Mouse (Mus musculus): Measurements from ENCODE around the gene C1qtnf9. TPM values are rescaled to one million over a fixed set of nuclear protein-coding genes. Genes with fewer than 3 reads are reported as not detected.

The C1qtnf9 gene
- polyA plus RNA-seq, 1 experiment: 2.0 TPM

DNA sequence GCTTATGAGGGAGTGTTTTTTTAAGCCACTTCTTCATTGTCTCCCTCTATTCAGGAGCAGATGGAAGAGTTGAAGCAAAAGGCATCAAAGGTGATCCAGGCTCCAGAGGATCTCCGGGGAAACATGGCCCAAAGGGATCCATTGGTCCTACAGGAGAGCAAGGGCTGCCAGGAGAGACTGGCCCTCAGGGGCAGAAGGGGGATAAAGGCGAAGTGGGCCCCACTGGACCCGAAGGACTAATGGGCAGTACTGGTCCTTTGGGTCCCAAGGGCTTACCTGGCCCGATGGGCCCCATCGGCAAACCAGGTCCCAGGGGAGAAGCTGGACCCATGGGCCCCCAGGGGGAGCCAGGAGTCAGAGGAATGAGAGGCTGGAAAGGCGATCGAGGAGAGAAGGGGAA lies 11.3 kb downstream of the C1qtnf9 start:
- no peak for DNase-seq
- no peaks in the 10 kb centered on the region for H3K27me3 ChIP-seq (replicated peaks; ENCODE audit: control insufficient read depth, insufficient read depth, low read length)
- no peaks in the 10 kb centered on the region for H3K36me3 ChIP-seq (ENCODE audit: control insufficient read depth, insufficient read depth, low read length)
- no peaks in the 10 kb centered on the region for H3K4me1 ChIP-seq (ENCODE audit: control insufficient read depth, insufficient read depth, low read length)
- WGBS: 92% methylated on average over 7 of the region's 7 CpGs
- no peak overlapping the region for H3K27ac ChIP-seq (ENCODE audit: insufficient read depth, low read depth, low read length)
- no peak for TF ChIP-seq POLR2A (IDR thresholded peaks at IDR 0.05; ENCODE audit: low read depth, low read length)
- TF ChIP-seq CTCF (conservative IDR thresholded peaks at IDR 0.05; ENCODE audit: insufficient read depth, insufficient read length, low read depth, low read length): no peak
- H3K4me3 ChIP-seq (ENCODE audit: insufficient read depth, low read depth, low read length): no peak overlapping the region

DNA sequence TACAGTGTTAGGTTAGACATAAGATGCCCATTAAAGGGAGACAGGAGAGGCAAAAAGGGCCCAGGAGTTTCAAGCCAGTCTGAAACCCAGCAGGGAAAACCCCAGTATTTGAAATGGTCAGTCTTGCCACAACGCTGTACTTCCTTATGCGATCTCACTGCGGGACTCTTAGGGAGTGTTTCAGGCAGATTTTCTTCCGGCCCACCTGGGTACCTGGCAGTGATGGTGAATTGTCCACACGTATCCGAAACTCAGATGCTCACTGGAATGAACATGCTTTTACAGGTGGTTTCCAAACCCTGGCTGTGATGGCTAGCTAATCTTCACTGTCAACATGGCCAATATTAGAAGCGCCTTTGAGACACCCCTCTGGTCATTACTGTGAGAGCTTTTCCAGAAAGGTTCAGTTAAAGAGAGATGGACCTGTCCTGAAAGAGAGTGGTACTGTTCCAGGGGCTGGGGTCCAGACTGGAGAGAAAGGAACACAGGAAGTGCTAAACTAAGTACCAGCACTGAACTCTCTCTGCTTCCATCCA lies 14.3 kb downstream of the C1qtnf9 start:
- TF ChIP-seq POLR2A (IDR thresholded peaks at IDR 0.05; ENCODE audit: low read depth, low read length) (no peak), CTCF (conservative IDR thresholded peaks at IDR 0.05; ENCODE audit: insufficient read depth, insufficient read length, low read depth, low read length) (no peak)
- 49% methylated on average over 7 of the region's 7 CpGs for WGBS
- H3K4me1 ChIP-seq (ENCODE audit: control insufficient read depth, insufficient read depth, low read length): no peaks in the 10 kb centered on the region
- DNase-seq: no peak
- no peak overlapping the region for H3K4me3 ChIP-seq (ENCODE audit: insufficient read depth, low read depth, low read length)
- H3K27ac ChIP-seq (ENCODE audit: insufficient read depth, low read depth, low read length): no peak overlapping the region
- no peaks in the 10 kb centered on the region for H3K36me3 ChIP-seq (ENCODE audit: control insufficient read depth, insufficient read depth, low read length)
- H3K27me3 ChIP-seq (replicated peaks; ENCODE audit: control insufficient read depth, insufficient read depth, low read length): no peaks in the 10 kb centered on the region

DNA sequence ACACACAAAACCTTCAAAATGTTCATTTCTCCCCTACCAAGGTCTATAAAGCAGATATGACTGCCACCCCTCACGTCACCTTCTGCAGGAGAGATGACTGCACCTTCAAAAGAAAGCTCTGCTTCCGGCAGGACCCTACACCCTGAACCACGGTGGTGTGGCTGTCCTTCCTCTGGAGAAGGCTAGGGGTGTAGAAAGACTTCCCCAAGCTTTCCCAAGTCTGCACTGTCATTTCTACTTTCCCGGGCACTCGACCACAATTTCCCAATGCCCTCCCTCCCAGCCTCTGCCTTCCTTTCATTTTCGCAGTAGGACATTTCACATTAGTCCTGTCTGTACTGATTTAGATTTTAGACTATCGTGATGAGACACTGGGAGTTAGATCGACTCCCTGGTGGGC lies 15.3 kb downstream of the C1qtnf9 start:
- Histone ChIP-seq H3K4me3 (ENCODE audit: insufficient read depth, low read depth, low read length) (no peak overlapping the region), H3K27ac (ENCODE audit: insufficient read depth, low read depth, low read length) (no peak overlapping the region), H3K27me3 (replicated peaks; ENCODE audit: control insufficient read depth, insufficient read depth, low read length) (no peaks in the 10 kb centered on the region), H3K36me3 (ENCODE audit: control insufficient read depth, insufficient read depth, low read length) (no peaks in the 10 kb centered on the region), H3K4me1 (ENCODE audit: control insufficient read depth, insufficient read depth, low read length) (no peaks in the 10 kb centered on the region)
- TF ChIP-seq CTCF (conservative IDR thresholded peaks at IDR 0.05; ENCODE audit: insufficient read depth, insufficient read length, low read depth, low read length) (no peak), POLR2A (IDR thresholded peaks at IDR 0.05; ENCODE audit: low read depth, low read length) (no peak)
- no peak for DNase-seq
- WGBS: 47% methylated on average over 8 of the region's 8 CpGs

DNA sequence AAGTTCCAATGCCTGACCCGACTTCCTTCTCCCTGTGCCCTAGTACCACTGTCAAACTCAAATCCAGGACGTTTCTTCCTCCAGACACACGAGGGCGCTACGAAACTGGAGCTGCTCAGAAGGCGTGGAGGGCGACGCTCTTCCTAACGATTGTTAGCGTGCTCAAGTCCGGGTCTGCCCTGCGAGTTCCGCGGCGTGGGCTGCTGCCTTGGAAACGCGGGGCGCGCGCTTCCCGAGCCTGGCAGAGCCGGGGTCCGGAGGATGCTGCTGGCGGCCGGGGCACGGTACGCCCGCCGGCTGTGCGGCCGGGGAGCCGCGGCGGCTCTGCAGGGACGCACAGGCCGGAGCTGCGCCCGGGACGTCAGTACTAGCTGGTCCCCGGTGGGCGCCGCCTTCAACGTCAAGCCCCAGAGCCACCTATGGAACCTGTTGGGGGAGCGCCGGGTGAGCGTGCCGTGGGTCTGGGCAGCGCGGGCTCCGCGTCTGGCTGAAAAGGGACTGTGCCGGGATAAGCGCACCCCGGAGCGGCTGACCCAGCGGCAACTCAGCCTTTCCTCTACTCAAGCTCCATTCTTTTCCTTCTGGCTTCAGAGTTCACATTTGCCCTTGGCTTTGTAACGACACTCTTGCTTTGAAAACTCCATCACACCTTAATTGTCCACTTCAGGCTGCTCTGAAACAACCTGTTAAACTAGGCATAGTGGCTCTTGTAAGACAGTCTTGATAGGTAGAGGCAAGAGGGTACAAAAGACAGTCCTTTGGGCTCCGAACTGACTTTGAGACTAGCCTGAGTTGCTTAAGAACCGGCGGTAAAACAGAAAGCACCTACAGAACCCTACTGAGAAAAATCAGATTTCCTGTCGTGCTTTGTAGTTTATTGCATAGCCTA lies 16.7 kb downstream of the C1qtnf9 start, which contains the start of gene Mipep:
Mipep (plus strand) TSS at position 147 of the 889 bp plus-strand sequence.
- TF ChIP-seq CTCF (conservative IDR thresholded peaks at IDR 0.05; ENCODE audit: insufficient read depth, insufficient read length, low read depth, low read length): peak; percentile 98
- TF ChIP-seq POLR2A (IDR thresholded peaks at IDR 0.05; ENCODE audit: low read depth, low read length): peak; percentile 26
- peak; percentile 92 for DNase-seq
- Histone ChIP-seq H3K4me3 (ENCODE audit: insufficient read depth, low read depth, low read length) (peak within 1 kb of the TSS; percentile 93), H3K4me1 (ENCODE audit: control insufficient read depth, insufficient read depth, low read length) (no peaks in the 10 kb centered on the region), H3K36me3 (ENCODE audit: control insufficient read depth, insufficient read depth, low read length) (no peaks in the 10 kb centered on the region), H3K27ac (ENCODE audit: insufficient read depth, low read depth, low read length) (no peak within 1 kb of the TSS), H3K27me3 (replicated peaks; ENCODE audit: control insufficient read depth, insufficient read depth, low read length) (no peaks in the 10 kb centered on the region)
- WGBS: 1% methylated on average over 61 of the region's 61 CpGs

DNA sequence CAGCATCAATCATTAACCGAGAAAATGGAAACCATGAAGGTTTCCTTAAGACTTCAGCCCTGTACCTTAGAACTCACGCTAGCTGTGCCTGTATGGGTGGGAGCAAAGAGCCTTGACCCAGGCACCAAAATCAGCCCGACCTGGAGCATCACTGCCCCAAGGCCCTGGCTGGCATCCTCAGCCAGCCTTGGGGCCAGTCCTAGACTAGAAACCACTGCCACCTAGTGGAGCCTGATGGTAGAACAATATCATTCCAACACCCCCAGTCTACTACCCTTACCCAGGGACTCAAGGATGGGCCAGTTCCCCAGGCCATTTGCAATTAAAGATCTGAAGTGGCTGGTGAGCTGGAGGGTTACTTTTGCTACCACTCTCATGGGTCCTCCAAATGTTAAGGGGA lies 22.2 kb downstream of the C1qtnf9 start:
- DNase-seq: peak; percentile 54
- Histone ChIP-seq H3K27ac (ENCODE audit: insufficient read depth, low read depth, low read length) (no peak overlapping the region), H3K4me1 (ENCODE audit: control insufficient read depth, insufficient read depth, low read length) (no peaks in the 10 kb centered on the region), H3K4me3 (ENCODE audit: insufficient read depth, low read depth, low read length) (no peak overlapping the region), H3K27me3 (replicated peaks; ENCODE audit: control insufficient read depth, insufficient read depth, low read length) (no peaks in the 10 kb centered on the region), H3K36me3 (ENCODE audit: control insufficient read depth, insufficient read depth, low read length) (no peaks in the 10 kb centered on the region)
- TF ChIP-seq CTCF (conservative IDR thresholded peaks at IDR 0.05; ENCODE audit: insufficient read depth, insufficient read length, low read depth, low read length) (peak; percentile 69), POLR2A (IDR thresholded peaks at IDR 0.05; ENCODE audit: low read depth, low read length) (no peak)
- WGBS: 36% methylated on average over 3 of the region's 3 CpGs

DNA sequence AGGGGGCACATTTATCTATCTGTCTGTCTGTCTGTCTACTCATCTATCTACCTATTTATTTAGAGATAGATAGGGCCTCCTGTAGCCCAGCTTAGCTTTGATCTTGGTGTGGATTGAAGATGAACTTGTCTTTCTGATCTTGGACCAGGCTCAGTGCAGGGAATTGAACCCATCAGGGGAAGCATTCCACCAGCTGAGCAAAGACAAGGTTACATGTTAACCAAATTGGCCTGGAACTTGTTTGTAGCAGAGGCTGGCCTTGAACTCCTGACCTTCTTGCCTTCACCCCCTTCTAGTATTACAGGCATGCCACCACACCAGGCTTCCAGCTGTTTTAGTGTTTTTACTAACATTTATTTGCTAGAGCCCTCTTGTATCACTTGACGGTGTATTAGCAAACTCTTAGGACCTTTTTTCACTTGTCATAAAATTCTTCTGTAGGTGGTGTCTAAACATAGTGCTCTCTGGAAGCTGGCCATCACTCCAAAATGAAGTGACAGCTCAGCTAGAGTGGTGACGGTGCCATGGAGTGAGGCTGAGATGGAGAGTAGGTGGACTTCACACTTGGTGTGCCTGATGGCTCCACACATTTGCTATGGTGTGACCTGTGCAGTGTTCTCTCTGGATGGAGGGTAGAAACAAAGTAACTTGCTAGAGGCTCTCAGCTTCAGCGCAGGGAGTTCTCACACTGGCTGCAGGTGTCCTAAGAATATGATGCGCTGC lies 28.8 kb downstream of the C1qtnf9 start:
- Histone ChIP-seq H3K4me1 (ENCODE audit: control insufficient read depth, insufficient read depth, low read length) (no peaks in the 10 kb centered on the region), H3K4me3 (ENCODE audit: insufficient read depth, low read depth, low read length) (no peak overlapping the region), H3K27me3 (replicated peaks; ENCODE audit: control insufficient read depth, insufficient read depth, low read length) (no peaks in the 10 kb centered on the region), H3K36me3 (ENCODE audit: control insufficient read depth, insufficient read depth, low read length) (no peaks in the 10 kb centered on the region; the same call in 1 of the 2 replicates), H3K27ac (ENCODE audit: insufficient read depth, low read depth, low read length) (no peak overlapping the region)
- no peak for DNase-seq
- TF ChIP-seq POLR2A (IDR thresholded peaks at IDR 0.05; ENCODE audit: low read depth, low read length): no peak
- no peak for TF ChIP-seq CTCF (conservative IDR thresholded peaks at IDR 0.05; ENCODE audit: insufficient read depth, insufficient read length, low read depth, low read length)
- 75% methylated on average over 4 of the region's 4 CpGs for WGBS

DNA sequence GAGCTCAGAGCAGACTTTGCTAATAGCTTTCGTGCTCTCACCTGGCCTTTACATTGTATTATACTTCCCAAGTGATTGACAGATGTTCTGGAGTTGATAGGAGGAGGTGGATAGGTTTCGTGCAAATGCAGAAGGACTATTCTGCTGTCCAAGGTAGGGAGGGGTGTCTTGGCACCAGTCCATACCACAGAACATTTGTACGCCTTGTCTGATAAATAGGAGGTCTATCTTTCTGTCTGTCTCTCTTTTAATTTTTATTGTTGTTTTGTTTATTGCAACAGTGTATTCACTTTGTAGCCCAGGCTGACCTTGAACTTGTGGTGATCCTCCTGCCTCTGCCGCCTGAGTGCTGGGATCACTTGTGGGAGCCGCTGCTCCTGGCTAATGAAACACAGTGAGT lies 29.7 kb downstream of the C1qtnf9 start:
- DNase-seq: no peak
- no peak for TF ChIP-seq CTCF (conservative IDR thresholded peaks at IDR 0.05; ENCODE audit: insufficient read depth, insufficient read length, low read depth, low read length)
- TF ChIP-seq POLR2A (IDR thresholded peaks at IDR 0.05; ENCODE audit: low read depth, low read length): no peak
- 95% methylated on average over 5 of the region's 5 CpGs for WGBS

More for the DNA sequence above, 29.7 kb downstream of the C1qtnf9 start:
- H3K4me1 ChIP-seq (ENCODE audit: control insufficient read depth, insufficient read depth, low read length): no peaks in the 10 kb centered on the region
- no peak overlapping the region for H3K27ac ChIP-seq (ENCODE audit: insufficient read depth, low read depth, low read length)
- no peaks in the 10 kb centered on the region for H3K27me3 ChIP-seq (replicated peaks; ENCODE audit: control insufficient read depth, insufficient read depth, low read length)
- no peaks in the 10 kb centered on the region; the same call in 1 of the 2 replicates for H3K36me3 ChIP-seq (ENCODE audit: control insufficient read depth, insufficient read depth, low read length)
- H3K4me3 ChIP-seq (ENCODE audit: insufficient read depth, low read depth, low read length): no peak overlapping the region
